Mouse (Mus musculus): Measurements from ENCODE around the gene Exoc1.

Gene Exoc1

GRCm38 (mm10) chr5:76609702-76610370 is 80.7 kb downstream of the Exoc1 start:
- DNase-seq (ENCODE audit: low spot score), result no peak

- no peak for DNase-seq (ENCODE audit: low spot score)
Measured at GRCm38 (mm10) chr5:76612867-76613499, 83.9 kb downstream of the Exoc1 start.

GRCm38 (mm10) chr5:76615276-76615675 is 86.2 kb downstream of the Exoc1 start:
- DNase-seq (ENCODE audit: low spot score), result no peak

GRCm38 (mm10) chr5:76616196-76616747 is 87.2 kb downstream of the Exoc1 start:
- no peak for DNase-seq (ENCODE audit: low spot score)

- DNase-seq (ENCODE audit: low spot score), result no peak
Measured at GRCm38 (mm10) chr5:76618750-76619149, 89.6 kb downstream of the Exoc1 start.
